Mouse (Mus musculus) liver (tissue): ENCODE results near the gene Vamp8.

Source experiments
- DNase-seq: peaks from one replicate; pipeline ENCODE4 v3.0.0-alpha.2; 2020; ENCODE audit warnings: mixed read lengths

Gene Vamp8

GRCm38 (mm10) chr6:72371147-72371546 is 19.4 kb downstream of the Vamp8 start:
- no peak for DNase-seq

GRCm38 (mm10) chr6:72370091-72370490 is 20.4 kb downstream of the Vamp8 start:
- no peak for DNase-seq

- no peak for DNase-seq
These were observed 20.9 kb downstream of the Vamp8 start for GRCm38 (mm10) chr6:72369557-72369956.

- no peak for DNase-seq
These were observed 23.0 kb downstream of the Vamp8 start for GRCm38 (mm10) chr6:72367460-72367974.

- DNase-seq = no peak
These were observed 23.6 kb downstream of the Vamp8 start, which contains the start of gene Rnf181 for GRCm38 (mm10) chr6:72366844-72367443. Rnf181 (minus strand) TSS chr6:72366956.

- DNase-seq = no peak
These were observed 24.2 kb downstream of the Vamp8 start for GRCm38 (mm10) chr6:72366304-72366703.

GRCm38 (mm10) chr6:72364985-72365384 is 25.5 kb downstream of the Vamp8 start:
- no peak for DNase-seq

- no peak for DNase-seq
These were observed 26.5 kb downstream of the Vamp8 start for GRCm38 (mm10) chr6:72364009-72364408.

- DNase-seq = peak; percentile 95
These were observed 28.1 kb downstream of the Vamp8 start for GRCm38 (mm10) chr6:72362132-72363028.

- peak; percentile 32 for DNase-seq
These were observed 29.4 kb downstream of the Vamp8 start for GRCm38 (mm10) chr6:72361121-72361551.

- no peak for DNase-seq
These were observed 29.9 kb downstream of the Vamp8 start for GRCm38 (mm10) chr6:72360599-72360935.

- no peak for DNase-seq
These were observed 30.5 kb downstream of the Vamp8 start for GRCm38 (mm10) chr6:72359891-72360598.

- DNase-seq = no peak
These were observed 31.2 kb downstream of the Vamp8 start for GRCm38 (mm10) chr6:72359343-72359742.

GRCm38 (mm10) chr6:72358086-72358764 is 32.3 kb downstream of the Vamp8 start:
- DNase-seq = no peak

- DNase-seq = peak; percentile 78
These were observed 33.1 kb downstream of the Vamp8 start for GRCm38 (mm10) chr6:72357164-72358079.

GRCm38 (mm10) chr6:72356001-72356532 is 34.4 kb downstream of the Vamp8 start:
- DNase-seq = no peak

- DNase-seq = peak; percentile 70
These were observed 35.2 kb downstream of the Vamp8 start, which contains the start of gene Tmem150a for GRCm38 (mm10) chr6:72355066-72355911. Tmem150a (plus strand) TSS chr6:72355447.

- no peak for DNase-seq
These were observed 36.5 kb downstream of the Vamp8 start for GRCm38 (mm10) chr6:72354025-72354424.

- DNase-seq = no peak
These were observed 37.7 kb downstream of the Vamp8 start for GRCm38 (mm10) chr6:72352636-72353405.
